Mouse (Mus musculus): ENCODE results near the gene Neo1. TPM values are rescaled to one million over a fixed set of nuclear protein-coding genes. Genes with fewer than 3 reads are reported as not detected.
"Not testable (repeated sequence)": the region's sequence is repeated elsewhere in the genome, so short reads cannot be mapped to it uniquely, and the experiment has no call there.

Neo1 gene
- polyA plus RNA-seq, 1 experiment from 2014 or later, result 34.4 TPM

DNA sequence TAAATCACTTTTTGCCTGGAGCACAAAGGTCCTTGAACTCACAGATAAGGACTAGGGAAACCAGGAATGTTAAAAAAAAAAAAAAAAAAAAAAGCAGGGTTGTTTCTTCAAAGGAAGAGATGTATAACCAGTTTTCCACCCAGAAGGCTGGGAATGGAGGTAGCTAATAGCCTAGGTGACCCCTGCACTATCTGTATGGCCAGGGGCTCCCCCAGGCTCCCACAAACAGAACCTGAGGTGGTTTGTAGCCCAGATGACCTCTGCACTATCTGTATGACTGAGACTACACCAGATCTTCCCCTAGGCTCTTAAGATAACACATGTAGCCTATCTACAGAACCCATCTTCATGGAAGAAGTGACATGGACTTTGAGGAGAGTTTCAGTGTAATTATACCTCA, 5.6 kb upstream of the Neo1 start:
- H3K36me3 ChIP-seq (replicated peaks), result no peaks in the 10 kb centered on the region
- DNase-seq (ENCODE audit: low spot score), result no peak
- H3K27ac ChIP-seq (replicated peaks), result no peak overlapping the region
- H3K4me1 ChIP-seq, result peaks cover 14% of the 10 kb centered on the region
- H3K9me3 ChIP-seq, result no peaks in the 10 kb centered on the region
- H3K27me3 ChIP-seq (replicated peaks; ENCODE audit: low read depth, poor library complexity, severe bottlenecking), result no peaks in the 10 kb centered on the region
- no peak overlapping the region for H3K4me3 ChIP-seq

GRCm38 (mm10) chr9:59036732-59037341, 596 bp upstream of the Neo1 start:
- Histone ChIP-seq H3K9me3 (peaks cover under 1% of the 10 kb centered on the region; the same call in 1 of the 2 replicates), H3K36me3 (replicated peaks) (peaks cover 6% of the 10 kb centered on the region), H3K4me1 (peaks cover 46% of the 10 kb centered on the region), H3K27me3 (replicated peaks; ENCODE audit: low read depth, poor library complexity, severe bottlenecking) (no peaks in the 10 kb centered on the region), H3K27ac (replicated peaks) (peak overlapping the region; percentile 100), H3K4me3 (peak overlapping the region; percentile 95)
- WGBS, result under 1% methylated on average over 56 of the region's 56 CpGs
- DNase-seq (ENCODE audit: low spot score), result no peak

GRCm38 (mm10) chr9:59035342-59036158, 691 bp downstream of the Neo1 start:
- Histone ChIP-seq H3K4me1 (peaks cover 46% of the 10 kb centered on the region), H3K27me3 (replicated peaks; ENCODE audit: low read depth, poor library complexity, severe bottlenecking) (no peaks in the 10 kb centered on the region), H3K36me3 (replicated peaks) (peaks cover 6% of the 10 kb centered on the region), H3K27ac (replicated peaks) (peak overlapping the region; percentile 100), H3K9me3 (peaks cover 4% of the 10 kb centered on the region; the same call in 1 of the 2 replicates), H3K4me3 (peak overlapping the region; percentile 95)
- under 1% methylated on average over 63 of the region's 63 CpGs for WGBS
- peak; percentile 71 for DNase-seq (ENCODE audit: low spot score)

DNA sequence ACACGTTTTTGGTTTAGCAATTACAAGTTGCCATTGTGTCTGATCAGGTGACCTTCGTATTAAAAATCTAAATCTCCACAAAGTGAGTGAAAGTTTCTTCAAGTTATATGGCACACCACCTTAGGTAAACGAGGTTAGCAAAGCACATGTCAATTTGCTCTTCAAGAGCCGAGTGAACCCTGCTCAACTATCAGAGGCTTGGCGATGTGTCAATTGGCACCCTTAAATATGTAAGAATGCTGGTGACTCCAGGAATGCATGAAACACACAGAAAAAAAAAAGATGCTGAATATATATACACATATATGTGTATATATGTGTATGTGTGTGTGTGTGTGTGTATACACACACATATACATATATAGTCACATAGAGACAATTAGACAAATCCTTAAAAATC, 1.4 kb downstream of the Neo1 start:
- peaks cover 46% of the 10 kb centered on the region for H3K4me1 ChIP-seq
- no peaks in the 10 kb centered on the region for H3K27me3 ChIP-seq (replicated peaks; ENCODE audit: low read depth, poor library complexity, severe bottlenecking)
- no peak for DNase-seq (ENCODE audit: low spot score)
- H3K9me3 ChIP-seq, result peaks cover 4% of the 10 kb centered on the region; the same call in 1 of the 2 replicates
- 39% methylated on average over 5 of the region's 5 CpGs for WGBS
- peaks cover 6% of the 10 kb centered on the region for H3K36me3 ChIP-seq (replicated peaks)
- H3K27ac ChIP-seq (replicated peaks), result no peak overlapping the region
- H3K4me3 ChIP-seq, result peak overlapping the region; percentile 95

DNA sequence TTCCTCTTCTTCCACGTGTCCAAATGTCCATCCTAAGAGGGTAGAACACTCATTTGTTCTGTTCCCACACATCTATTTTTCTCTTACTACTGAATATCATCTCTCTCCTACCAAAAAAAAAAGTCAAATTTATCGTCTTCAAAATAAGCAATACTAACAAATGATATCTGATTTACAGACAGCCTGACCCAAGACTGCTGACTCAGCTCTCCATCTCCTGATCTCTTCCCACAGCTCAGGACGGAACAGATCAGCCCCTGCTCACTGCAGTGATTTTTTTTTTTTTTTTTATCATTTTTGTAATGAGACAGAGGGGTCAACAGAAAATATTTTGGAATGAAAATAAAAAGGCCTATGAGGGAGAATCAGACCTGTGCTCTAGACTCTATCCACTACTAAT, 2.7 kb downstream of the Neo1 start:
- Histone ChIP-seq H3K27me3 (replicated peaks; ENCODE audit: low read depth, poor library complexity, severe bottlenecking) (no peaks in the 10 kb centered on the region), H3K27ac (replicated peaks) (no peak overlapping the region), H3K9me3 (peaks cover 4% of the 10 kb centered on the region; the same call in 1 of the 2 replicates), H3K36me3 (replicated peaks) (peaks cover 15% of the 10 kb centered on the region), H3K4me3 (no peak overlapping the region), H3K4me1 (peaks cover 39% of the 10 kb centered on the region)
- WGBS, result 67% methylated on average over 3 of the region's 3 CpGs
- no peak for DNase-seq (ENCODE audit: low spot score)

- no peaks in the 10 kb centered on the region for H3K9me3 ChIP-seq
- WGBS, result 68% methylated on average over 4 of the region's 4 CpGs
- no peak overlapping the region for H3K27ac ChIP-seq (replicated peaks)
- H3K4me3 ChIP-seq, result no peak overlapping the region
- peaks cover 11% of the 10 kb centered on the region for H3K4me1 ChIP-seq
- H3K27me3 ChIP-seq (replicated peaks; ENCODE audit: low read depth, poor library complexity, severe bottlenecking), result no peaks in the 10 kb centered on the region
- no peak for DNase-seq (ENCODE audit: low spot score)
- H3K36me3 ChIP-seq (replicated peaks), result peaks cover 5% of the 10 kb centered on the region; the same call in 1 of the 2 replicates
These were observed 11.9 kb downstream of the Neo1 start for GRCm38 (mm10) chr9:59024245-59024844.

DNA sequence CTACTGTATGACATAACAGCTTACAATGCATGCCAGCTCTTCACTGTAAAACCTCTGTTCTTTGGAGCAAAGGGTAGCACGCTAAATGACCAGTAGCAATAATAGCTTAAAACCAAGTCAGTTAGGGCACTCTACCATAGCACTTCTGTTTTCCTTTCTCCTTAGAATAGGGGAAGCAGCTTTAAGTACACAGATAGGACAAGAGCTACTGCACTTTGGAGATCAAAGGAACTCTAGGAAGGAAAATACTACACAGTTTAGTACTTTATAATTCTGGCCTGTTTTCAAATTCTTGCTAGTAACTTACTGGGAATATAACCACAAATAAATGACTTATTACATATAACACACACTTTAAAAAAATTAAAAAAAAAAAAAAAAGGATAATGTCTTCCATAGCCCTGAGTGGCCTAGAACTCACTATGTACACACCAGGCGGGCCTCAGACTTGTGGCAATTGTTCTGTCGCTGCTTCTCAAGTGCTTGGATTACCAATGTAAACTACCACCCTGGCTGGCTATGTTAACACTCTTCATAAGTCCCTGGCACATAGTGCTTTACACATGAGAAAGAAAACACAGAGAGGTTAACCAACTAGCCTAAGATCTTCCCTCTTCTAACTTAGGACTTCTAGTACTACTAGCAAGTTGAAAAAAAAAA, 20.1 kb downstream of the Neo1 start:
- Histone ChIP-seq H3K4me1 (no peaks in the 10 kb centered on the region; the same call in 1 of the 2 replicates), H3K27me3 (replicated peaks; ENCODE audit: low read depth, poor library complexity, severe bottlenecking) (no peaks in the 10 kb centered on the region), H3K27ac (replicated peaks) (no peak overlapping the region), H3K4me3 (no peak overlapping the region), H3K36me3 (replicated peaks) (no peaks in the 10 kb centered on the region), H3K9me3 (no peaks in the 10 kb centered on the region)
- DNase-seq (ENCODE audit: low spot score), result no peak
- WGBS, result 79% methylated on average over 3 of the region's 3 CpGs

DNA sequence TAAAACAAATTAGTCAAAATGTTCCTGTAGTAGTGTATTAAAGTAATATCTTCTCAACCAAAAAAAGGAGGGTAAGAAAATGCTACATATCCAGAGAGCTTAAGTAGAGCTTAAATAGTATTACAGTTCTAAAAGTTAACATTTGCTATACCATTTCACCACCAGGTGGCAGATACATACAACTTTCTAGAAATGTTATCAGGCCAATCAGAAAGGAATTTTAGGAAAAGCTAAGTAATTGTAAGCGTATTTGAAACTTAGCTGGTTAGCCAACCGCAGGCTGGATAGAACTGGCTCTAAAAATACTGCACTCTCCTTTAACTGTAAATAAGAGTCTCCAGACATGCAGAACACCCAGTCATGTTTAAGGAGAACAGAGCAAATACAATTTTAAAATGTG, 22.9 kb downstream of the Neo1 start:
- DNase-seq (ENCODE audit: low spot score), result no peak
- Histone ChIP-seq H3K4me1 (no peaks in the 10 kb centered on the region; the same call in none of the 2 replicates), H3K4me3 (no peak overlapping the region), H3K36me3 (replicated peaks) (no peaks in the 10 kb centered on the region), H3K27me3 (replicated peaks; ENCODE audit: low read depth, poor library complexity, severe bottlenecking) (no peaks in the 10 kb centered on the region), H3K27ac (replicated peaks) (no peak overlapping the region), H3K9me3 (no peaks in the 10 kb centered on the region)
- 20% methylated on average over 2 of the region's 2 CpGs for WGBS

GRCm38 (mm10) chr9:58989255-58989928, 46.8 kb downstream of the Neo1 start:
- DNase-seq (ENCODE audit: low spot score), result no peak
- Histone ChIP-seq H3K36me3 (replicated peaks) (peaks cover 17% of the 10 kb centered on the region), H3K9me3 (no peaks in the 10 kb centered on the region), H3K27me3 (replicated peaks; ENCODE audit: low read depth, poor library complexity, severe bottlenecking) (no peaks in the 10 kb centered on the region), H3K4me3 (no peak overlapping the region), H3K4me1 (no peaks in the 10 kb centered on the region), H3K27ac (replicated peaks) (no peak overlapping the region)
- WGBS, result 92% methylated on average over 5 of the region's 5 CpGs

- 89% methylated on average over 15 of the region's 15 CpGs for WGBS
- H3K4me3 ChIP-seq, result no peak overlapping the region
- DNase-seq (ENCODE audit: low spot score), result no peak
- H3K4me1 ChIP-seq, result no peaks in the 10 kb centered on the region
- peaks cover 45% of the 10 kb centered on the region for H3K36me3 ChIP-seq (replicated peaks)
- H3K27ac ChIP-seq (replicated peaks), result no peak overlapping the region
- no peaks in the 10 kb centered on the region for H3K27me3 ChIP-seq (replicated peaks; ENCODE audit: low read depth, poor library complexity, severe bottlenecking)
- no peaks in the 10 kb centered on the region for H3K9me3 ChIP-seq
These were observed 57.2 kb downstream of the Neo1 start for GRCm38 (mm10) chr9:58979034-58979433.

GRCm38 (mm10) chr9:58971154-58971553, 65.1 kb downstream of the Neo1 start:
- not testable (repeated sequence) for H3K9me3 ChIP-seq; H3K27me3 ChIP-seq (replicated peaks; ENCODE audit: low read depth, poor library complexity, severe bottlenecking); H3K4me3 ChIP-seq; DNase-seq (ENCODE audit: low spot score); H3K4me1 ChIP-seq; H3K27ac ChIP-seq (replicated peaks)
- 78% methylated on average over 2 of the region's 2 CpGs for WGBS
- peaks cover 31% of the 10 kb centered on the region for H3K36me3 ChIP-seq (replicated peaks)

GRCm38 (mm10) chr9:58967371-58967770, 68.9 kb downstream of the Neo1 start:
- no peak overlapping the region for H3K4me3 ChIP-seq
- no peak for DNase-seq (ENCODE audit: low spot score)
- H3K27ac ChIP-seq (replicated peaks), result no peak overlapping the region
- H3K4me1 ChIP-seq, result no peaks in the 10 kb centered on the region
- peaks cover 24% of the 10 kb centered on the region for H3K36me3 ChIP-seq (replicated peaks)
- H3K9me3 ChIP-seq, result no peaks in the 10 kb centered on the region
- no peaks in the 10 kb centered on the region for H3K27me3 ChIP-seq (replicated peaks; ENCODE audit: low read depth, poor library complexity, severe bottlenecking)
- 43% methylated on average over 2 of the region's 2 CpGs for WGBS
